Mouse (Mus musculus) ES-Bruce4 (cell line): ENCODE measurements around the gene Rab40b. TPM values are rescaled to one million over a fixed set of nuclear protein-coding genes. Genes with fewer than 3 reads are reported as not detected.

Experiments used
- H3K27ac ChIP-seq: 2 replicates; pipeline ENCODE4 v1.5.1; 2012; ENCODE audit warnings: low read length, inconsistent platforms; ENCODE audit not compliant: insufficient read depth
- H3K27me3 ChIP-seq: 2 replicates; pipeline ENCODE4 v1.6.1; 2012; ENCODE audit warnings: mild to moderate bottlenecking, low read length, inconsistent platforms; ENCODE audit not compliant: control insufficient read depth, poor library complexity, insufficient read depth, severe bottlenecking
- H3K36me3 ChIP-seq: 2 replicates; pipeline ENCODE4 v1.6.1; 2012; ENCODE audit warnings: inconsistent platforms, mild to moderate bottlenecking, low read length, moderate library complexity; ENCODE audit not compliant: control insufficient read depth, poor library complexity, insufficient read depth, severe bottlenecking
- H3K4me1 ChIP-seq: one replicate; pipeline ENCODE4 v1.8.1; 2011; ENCODE audit warnings: low read length; ENCODE audit not compliant: control insufficient read depth, insufficient read depth
- H3K4me3 ChIP-seq: 2 replicates; pipeline ENCODE4 v1.5.1; 2011; ENCODE audit warnings: low read depth, mild to moderate bottlenecking, low read length
- H3K9ac ChIP-seq: 2 replicates; pipeline ENCODE4 v1.6.1; 2012; ENCODE audit warnings: low read depth, mild to moderate bottlenecking, inconsistent platforms; ENCODE audit not compliant: poor library complexity, severe bottlenecking
- H3K9me3 ChIP-seq: replicated peaks from 2 replicates; pipeline ENCODE4 v1.6.1; 2012; ENCODE audit warnings: mild to moderate bottlenecking, low read length, inconsistent platforms; ENCODE audit not compliant: control insufficient read depth, poor library complexity, insufficient read depth, severe bottlenecking
- CTCF ChIP-seq: IDR thresholded peaks from one replicate; pipeline ENCODE4 v1.8.1; 2011; ENCODE audit warnings: low read depth, low read length
- EP300 ChIP-seq: IDR thresholded peaks from 2 replicates; pipeline ENCODE4 v1.6.1; 2011; ENCODE audit warnings: low read depth, low read length; ENCODE audit not compliant: insufficient read depth
- POLR2A ChIP-seq: IDR thresholded peaks from one replicate; pipeline ENCODE4 v1.8.1; 2011; ENCODE audit warnings: low read length; ENCODE audit not compliant: insufficient read depth
- polyA plus RNA-seq: library from polyadenylated mRNA; stranded (reverse); fragments of >200 nt; gene quantifications from 2 replicates; pipeline ENCODE4 v1.2.4, GENCODE M21; 2011; ENCODE audit warnings: low read depth; ENCODE audit not compliant: missing spikeins, insufficient read depth, insufficient read length

Rab40b gene
- polyA plus RNA-seq, 1 experiment = not detected

GRCm38 (mm10) chr11:121373305-121373704, 14.7 kb downstream of the Rab40b start:
- no peaks in the 10 kb centered on the region for H3K27me3 ChIP-seq
- no peaks in the 10 kb centered on the region for H3K36me3 ChIP-seq
- no peaks in the 10 kb centered on the region for H3K9me3 ChIP-seq
- H3K4me1 ChIP-seq = no peaks in the 10 kb centered on the region
- H3K4me3 ChIP-seq = no peak overlapping the region
- H3K9ac ChIP-seq = no peak overlapping the region
- TF ChIP-seq EP300 (no peak), POLR2A (no peak), CTCF (no peak)
- H3K27ac ChIP-seq = no peak overlapping the region

- Histone ChIP-seq H3K27ac (no peak overlapping the region), H3K4me3 (no peak overlapping the region), H3K27me3 (no peaks in the 10 kb centered on the region), H3K36me3 (no peaks in the 10 kb centered on the region), H3K4me1 (no peaks in the 10 kb centered on the region), H3K9me3 (no peaks in the 10 kb centered on the region), H3K9ac (no peak overlapping the region)
- no peak for TF ChIP-seq POLR2A
- TF ChIP-seq EP300 = no peak
- TF ChIP-seq CTCF = no peak
These were observed 17.6 kb downstream of the Rab40b start for GRCm38 (mm10) chr11:121370337-121370994.

- Histone ChIP-seq H3K36me3 (no peaks in the 10 kb centered on the region), H3K27me3 (no peaks in the 10 kb centered on the region), H3K9me3 (no peaks in the 10 kb centered on the region), H3K4me1 (no peaks in the 10 kb centered on the region), H3K9ac (no peak overlapping the region), H3K27ac (no peak overlapping the region), H3K4me3 (no peak overlapping the region)
- TF ChIP-seq POLR2A = no peak
These were observed 18.4 kb downstream of the Rab40b start for GRCm38 (mm10) chr11:121369622-121370021.

- H3K4me3 ChIP-seq = no peak overlapping the region
- TF ChIP-seq POLR2A (no peak), CTCF (no peak), EP300 (no peak)
- H3K27me3 ChIP-seq = no peaks in the 10 kb centered on the region
- no peaks in the 10 kb centered on the region for H3K9me3 ChIP-seq
- H3K36me3 ChIP-seq = no peaks in the 10 kb centered on the region
- H3K4me1 ChIP-seq = no peaks in the 10 kb centered on the region
- H3K9ac ChIP-seq = no peak overlapping the region
- no peak overlapping the region for H3K27ac ChIP-seq
These were observed 19.3 kb downstream of the Rab40b start for GRCm38 (mm10) chr11:121368731-121369130.

GRCm38 (mm10) chr11:121367170-121367707, 20.8 kb downstream of the Rab40b start:
- no peak overlapping the region for H3K9ac ChIP-seq
- no peak overlapping the region for H3K4me3 ChIP-seq
- no peaks in the 10 kb centered on the region for H3K9me3 ChIP-seq
- H3K4me1 ChIP-seq = no peaks in the 10 kb centered on the region
- H3K27me3 ChIP-seq = no peaks in the 10 kb centered on the region
- no peak for TF ChIP-seq POLR2A
- TF ChIP-seq CTCF = no peak
- no peak for TF ChIP-seq EP300
- no peaks in the 10 kb centered on the region for H3K36me3 ChIP-seq
- H3K27ac ChIP-seq = no peak overlapping the region

GRCm38 (mm10) chr11:121362212-121362611, 25.8 kb downstream of the Rab40b start:
- Histone ChIP-seq H3K9me3 (no peaks in the 10 kb centered on the region), H3K36me3 (no peaks in the 10 kb centered on the region), H3K4me3 (no peak overlapping the region), H3K27ac (no peak overlapping the region), H3K9ac (no peak overlapping the region), H3K4me1 (no peaks in the 10 kb centered on the region), H3K27me3 (no peaks in the 10 kb centered on the region)
- TF ChIP-seq CTCF = peak; percentile 96
- no peak for TF ChIP-seq EP300
